Mouse (Mus musculus) CH12F3 (cell line): ENCODE measurements at regions not wholly inside any gene's neighbourhood (a gene's known extent, or its start where the extent isn't known, plus 50 kb on each side); places are given as distances from the start of the nearest gene placed in this dataset.

Experiments
- in situ Hi-C: fragments of 300-500 bp; cut with MboI; formaldehyde crosslinking; loops from 2 replicates; pipeline ENCODE4 v1.14.3; 2020; ENCODE audit warnings: low sequenced_read_pairs

DNA sequence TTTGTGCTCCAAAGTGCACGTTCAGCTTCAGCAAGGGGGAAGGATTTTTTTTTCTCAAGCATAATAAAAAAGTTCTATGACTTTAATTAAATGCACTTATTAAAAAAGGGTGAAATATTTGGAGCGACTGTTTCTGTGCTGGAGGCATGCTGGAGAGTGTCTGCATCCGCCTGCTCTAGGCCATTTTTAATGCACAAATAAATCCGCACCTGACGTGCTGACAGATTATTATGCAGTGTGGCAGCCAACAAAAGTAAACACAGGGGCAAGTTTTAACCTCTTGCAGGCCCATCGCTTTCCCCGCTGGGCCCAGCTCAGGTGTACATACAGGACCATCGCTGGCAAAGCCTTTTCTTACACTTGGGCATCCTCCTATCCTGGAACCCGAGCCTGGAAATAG, 340.1 kb downstream of the Sox9 start:
- in situ Hi-C loops: no loop called here

DNA sequence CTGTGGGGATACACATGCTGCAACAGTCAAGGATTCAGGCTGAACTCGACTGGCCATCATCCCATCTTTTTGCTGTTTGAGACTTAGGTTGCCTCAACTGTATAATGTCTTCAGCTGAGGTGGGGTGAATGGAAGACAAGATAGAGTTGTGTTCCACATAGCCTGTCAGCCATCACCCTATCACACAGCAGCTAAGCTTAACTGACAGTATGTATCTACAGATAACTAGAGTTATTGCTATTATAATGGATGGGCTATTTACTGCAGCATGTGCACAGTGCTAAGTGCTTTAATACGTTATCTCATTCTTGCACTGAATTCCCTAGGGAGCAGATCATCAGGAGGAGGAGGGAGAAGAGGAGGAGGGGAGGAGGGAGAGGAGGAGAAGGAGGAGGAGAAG, 340.9 kb downstream of the Sox9 start:
- in situ Hi-C loops: no loop called here

DNA sequence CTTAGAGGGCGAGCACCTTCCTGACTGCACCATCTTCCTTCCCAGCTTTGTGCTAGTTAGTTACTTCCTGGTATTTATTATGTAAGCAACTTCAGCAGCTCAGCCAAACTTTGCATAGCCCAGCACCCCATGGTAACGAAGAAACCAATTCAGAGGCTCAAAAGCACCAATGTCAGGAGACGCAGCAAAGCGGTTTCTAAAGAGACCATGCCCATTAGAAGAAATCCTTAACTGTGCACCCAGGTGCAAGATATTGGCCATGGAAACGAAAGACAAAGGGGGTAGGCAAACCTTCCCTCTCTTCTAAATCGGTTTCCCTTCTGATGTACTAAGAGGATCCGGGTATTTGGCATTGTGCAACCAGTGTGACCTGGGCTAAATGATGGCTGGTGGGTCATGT, 343.8 kb downstream of the Sox9 start:
- in situ Hi-C loops: no loop called here

DNA sequence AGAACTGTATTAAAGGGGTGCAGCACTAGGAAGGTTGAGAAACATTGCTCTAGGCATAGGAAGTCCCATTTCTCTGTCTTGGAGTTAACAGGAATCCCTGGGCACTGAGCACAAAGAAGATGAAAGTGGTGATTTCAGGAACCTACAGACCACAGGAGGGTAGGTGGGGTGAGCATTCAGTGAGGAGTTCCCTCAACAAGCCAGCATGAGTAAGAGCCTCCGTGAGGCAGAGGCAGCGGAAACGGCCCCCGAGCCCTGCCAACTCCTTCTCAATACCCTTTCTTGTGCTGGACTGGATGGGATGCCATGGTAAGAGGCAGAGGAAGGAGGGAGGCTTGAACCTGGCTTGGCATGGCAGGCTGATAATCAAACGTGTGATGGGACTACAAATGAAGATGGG, 347.2 kb downstream of the Sox9 start:
- in situ Hi-C loops: no loop called here

DNA sequence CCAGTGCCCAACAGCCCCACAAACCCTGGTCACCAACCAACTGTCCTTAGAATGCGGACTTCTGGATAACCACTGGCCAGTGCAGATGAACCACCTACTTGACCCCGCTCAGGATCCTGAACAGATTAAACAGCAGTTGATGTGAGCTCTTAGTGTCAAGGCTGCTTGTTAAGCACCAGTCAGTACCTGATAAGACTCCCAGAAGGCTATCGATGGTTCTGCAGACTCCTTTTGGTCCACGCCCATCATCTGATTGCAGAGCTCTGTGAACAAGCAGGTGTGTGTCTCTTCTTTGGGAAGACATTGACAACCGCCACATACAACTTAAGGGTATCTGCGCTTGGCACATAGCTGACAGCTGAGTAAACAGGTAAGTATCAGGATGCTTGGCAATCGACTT, 348.0 kb downstream of the Sox9 start:
- in situ Hi-C loops: no loop called here

DNA sequence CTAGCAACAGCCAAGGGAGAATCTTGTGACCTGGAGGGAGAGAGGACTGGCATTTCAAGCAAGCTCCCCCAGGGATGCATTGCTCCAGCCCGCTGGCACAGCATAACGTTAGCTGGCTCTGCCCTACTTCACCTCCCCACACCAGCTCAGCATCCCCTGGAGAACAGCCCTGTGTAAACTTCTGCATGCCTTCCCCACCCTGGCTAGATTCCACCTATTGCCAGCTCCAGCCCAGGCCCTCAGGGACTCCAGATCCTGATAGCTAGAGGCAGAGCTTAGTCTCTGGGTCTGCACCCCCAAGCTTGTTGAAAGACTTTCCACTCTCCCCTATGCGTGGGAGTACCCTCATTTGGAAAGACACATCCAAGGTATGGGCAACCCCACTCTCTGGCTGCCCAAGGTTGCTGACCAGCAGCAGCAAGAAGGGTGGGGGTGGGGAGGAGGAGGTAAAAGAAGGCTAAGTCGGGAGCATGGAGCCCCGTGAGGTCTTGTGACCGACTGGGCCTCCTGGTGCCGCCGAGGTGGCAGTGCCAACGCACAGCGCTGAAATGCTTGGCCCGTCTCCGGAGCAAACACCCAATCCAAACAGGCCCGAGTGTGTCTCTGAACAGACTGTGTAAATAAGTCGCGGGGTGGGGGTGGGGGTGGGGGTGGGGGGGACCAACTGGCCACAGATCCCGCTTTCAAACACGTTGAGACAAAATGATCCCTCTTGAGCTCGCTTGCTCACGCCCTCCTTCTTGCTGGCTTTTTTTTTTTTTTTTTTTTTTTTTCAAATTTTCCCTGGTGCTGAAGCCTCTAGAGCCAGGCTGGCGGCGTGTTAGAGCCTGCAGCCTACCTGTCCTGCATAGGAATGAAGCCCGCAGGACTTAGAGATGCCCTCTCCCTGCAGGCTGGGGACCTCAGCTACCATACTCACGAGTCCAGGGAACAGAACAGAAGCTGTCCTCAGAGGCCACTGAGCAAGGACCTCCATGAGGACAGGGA, 350.3 kb downstream of the Sox9 start:
- in situ Hi-C loops: no loop called here

DNA sequence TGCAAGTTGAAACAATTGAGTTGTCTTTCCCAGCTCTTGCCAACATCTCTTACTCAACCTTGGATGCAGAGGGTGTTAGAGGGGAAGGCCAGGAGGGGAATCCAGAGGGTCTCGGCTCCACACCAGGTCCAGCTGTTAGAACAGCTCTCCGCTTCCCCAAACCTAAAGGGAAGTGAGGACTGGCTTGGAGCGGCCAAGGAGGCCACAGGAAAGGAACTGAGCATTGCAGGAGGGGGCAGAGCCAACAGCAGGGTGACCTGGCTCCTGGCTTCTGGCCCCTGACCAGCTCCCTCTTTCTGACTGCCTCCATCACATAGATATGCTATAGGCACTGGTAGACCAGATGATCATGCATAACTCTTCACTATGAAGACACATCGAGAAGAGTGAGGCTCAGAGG, 351.4 kb downstream of the Sox9 start:
- in situ Hi-C loops: no loop called here

DNA sequence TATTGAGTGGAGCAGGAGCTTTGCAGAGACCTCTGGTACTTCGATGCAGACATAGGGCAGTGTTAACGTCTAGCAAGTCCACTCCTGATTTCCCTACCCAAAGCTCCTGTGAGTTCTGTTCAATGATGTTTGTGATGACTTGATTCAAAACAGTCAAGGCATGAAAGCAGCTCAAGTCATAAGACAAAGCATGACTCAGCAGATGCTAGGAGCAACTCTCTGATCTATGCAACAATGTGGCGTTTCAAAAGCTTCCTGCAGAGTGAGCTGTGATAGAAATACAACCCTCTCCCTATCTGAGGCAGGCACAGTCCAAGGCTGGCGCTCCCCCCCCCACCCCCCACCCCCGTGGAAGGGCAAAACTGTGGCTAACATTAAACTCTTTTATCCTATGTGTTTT, 353.2 kb downstream of the Sox9 start:
- in situ Hi-C loops: no loop called here

DNA sequence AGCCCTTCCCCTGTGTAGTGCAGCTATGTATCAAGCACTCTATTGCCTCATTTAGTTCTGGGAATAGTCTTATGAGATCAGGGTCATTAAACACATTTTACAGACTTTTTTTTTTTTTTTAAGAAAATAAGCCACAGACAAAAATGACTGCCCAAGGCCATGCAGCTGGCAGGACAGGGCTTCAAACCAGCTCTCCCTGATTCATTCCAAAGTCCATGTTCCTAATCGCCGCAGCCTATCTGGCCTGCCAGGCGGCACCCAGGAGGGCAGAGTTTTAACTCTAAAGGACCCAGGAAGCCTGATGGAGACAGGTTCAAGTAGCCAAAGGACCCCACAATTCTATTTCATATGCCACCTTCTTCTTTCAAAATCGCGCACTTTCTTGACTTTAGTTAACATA, 356.4 kb downstream of the Sox9 start:
- in situ Hi-C loops: no loop called here

DNA sequence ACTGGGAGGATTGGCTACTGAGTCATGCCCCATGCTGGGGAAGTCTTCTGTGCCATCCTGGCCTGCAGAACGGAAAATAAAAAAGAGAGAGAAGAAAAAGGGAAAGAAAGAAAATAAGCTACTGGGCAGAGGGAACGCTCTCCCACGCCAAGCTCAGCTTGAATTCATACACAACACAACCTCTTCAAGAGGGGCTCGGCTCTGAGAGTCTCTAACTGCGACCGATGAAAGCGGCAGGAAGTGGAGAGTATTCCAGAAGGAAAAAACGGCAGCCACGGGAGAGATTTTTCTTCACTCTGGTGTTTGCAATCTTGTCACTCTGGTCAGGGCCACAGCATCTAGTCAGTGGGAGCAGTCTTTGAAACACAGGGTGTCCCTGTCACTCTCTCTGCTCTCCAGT, 358.6 kb downstream of the Sox9 start:
- in situ Hi-C loops: no loop called here

DNA sequence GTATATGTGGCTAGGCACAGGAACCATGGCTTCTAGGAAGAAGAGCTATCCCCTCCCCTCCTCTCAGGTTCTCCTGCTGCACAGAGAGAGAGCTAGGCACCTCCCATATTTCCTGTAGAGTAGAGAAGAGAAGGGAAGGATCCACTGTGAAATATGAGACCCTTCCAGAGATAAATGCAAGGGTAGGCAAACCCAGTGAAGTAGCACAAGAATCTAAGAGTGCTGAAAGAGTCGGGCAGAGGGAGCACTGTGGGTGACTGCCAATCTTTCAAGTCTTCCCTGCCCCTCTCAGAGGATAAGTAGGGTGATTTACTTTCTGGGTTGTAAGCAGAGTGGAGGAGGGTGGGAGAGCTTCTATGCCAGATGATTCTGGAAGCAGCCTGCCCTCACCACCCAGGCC, 360.8 kb downstream of the Sox9 start:
- in situ Hi-C loops: no loop called here

DNA sequence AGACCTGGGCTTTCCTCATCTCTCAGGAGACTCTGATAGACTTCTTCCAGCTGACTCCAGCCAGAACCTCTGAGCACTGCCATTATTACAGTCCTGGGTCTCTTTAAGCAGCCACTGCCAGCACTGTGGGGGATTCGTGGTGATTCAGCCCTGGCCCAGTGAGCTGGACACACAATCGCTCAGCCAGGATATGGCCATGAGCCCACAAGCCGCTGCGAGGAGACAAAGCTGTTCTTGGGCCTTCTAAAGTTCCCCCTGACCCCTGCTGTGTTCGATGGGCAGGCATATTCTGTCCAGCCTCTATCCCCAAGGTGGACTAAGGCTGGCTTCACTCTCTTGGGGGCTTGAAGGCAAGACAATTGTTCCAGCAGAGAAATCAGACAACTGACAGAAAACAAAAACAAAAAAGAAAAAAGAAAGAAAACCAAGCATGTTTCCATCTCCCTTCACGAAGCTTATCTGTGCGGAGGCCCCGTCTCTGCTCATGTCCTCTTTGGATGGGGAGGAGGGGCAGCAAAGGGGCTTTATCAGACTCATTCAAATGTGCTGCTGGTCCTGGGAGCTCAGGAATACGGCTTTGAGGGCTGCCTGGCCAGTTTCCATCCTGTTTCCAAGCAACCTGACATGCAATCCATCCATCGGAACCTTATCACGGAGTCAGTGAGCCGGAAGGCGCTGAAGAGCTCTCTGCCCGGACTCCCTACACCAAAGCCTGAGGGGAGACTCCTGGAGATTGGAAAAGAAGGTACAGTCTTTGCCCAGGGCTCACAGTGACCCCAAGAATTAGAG, 362.0 kb downstream of the Sox9 start:
- in situ Hi-C loops: no loop called here

DNA sequence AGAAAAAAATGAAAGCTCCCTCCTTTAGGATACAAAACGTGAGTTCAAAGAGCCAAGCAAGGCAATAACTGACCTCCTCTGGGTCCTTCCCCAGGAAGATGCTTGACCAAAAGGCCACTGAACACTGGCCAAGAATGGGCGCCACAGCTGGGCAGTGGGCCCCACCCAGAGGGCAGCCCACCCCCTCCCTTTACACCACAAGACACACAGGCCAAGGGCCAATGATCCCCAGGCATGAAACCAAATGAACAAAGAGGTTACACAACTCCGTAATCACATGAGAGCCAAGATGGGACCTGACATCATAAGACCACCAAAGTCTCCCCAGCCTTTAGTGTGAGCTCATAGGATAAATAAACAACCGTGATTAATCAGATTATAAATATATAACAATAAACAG, 363.7 kb downstream of the Sox9 start:
- in situ Hi-C loops: no loop called here

DNA sequence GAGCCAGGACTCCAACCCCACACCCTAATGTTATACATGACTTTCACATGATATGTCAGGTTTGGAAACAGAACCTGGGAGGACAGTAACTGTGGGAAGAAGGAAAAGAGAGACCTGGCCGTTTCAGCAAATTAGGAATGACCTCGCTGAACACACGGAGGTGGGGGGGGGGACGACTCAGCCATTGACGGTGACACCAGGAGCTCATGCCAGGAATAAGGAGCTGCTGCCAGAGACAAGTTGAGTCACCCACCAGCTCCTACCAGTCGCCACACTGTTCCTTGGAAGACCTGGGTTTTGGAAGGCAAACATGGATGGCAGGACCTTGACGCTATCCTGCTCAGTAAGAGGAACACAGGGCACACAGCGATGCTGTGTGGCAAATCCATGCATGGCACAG, 364.7 kb downstream of the Sox9 start:
- in situ Hi-C loops: no loop called here

DNA sequence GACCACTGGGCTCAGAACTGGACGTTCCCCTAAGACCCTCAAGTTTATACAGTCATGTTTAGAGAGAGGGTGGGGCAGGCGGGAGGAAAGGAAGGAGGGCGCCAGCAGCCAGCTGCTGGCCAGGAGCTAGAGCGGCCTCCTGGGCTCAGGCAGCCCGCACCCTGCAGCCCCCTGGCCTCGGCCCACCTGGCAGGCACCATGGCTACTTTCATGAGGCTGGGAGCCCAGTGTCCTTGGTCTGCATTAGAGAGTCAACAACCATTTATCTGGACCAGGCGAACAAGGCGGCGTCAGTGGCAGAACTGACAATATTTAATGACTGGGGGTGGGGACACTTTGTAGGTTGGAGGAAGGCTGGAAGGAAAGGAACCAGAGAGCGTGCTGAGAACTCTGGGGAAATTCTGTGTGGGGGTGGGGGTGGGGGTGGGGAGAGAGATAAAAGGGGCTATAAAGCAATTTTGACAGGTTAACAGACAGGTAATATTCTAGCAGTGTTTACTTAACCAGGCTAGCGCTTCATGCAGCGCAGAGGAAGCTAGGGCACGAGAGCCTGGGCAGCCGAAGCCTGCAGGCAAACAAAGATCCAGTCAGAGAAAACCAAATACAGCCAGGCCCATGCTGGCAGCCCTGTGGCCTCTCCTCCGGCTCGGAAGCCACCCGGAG, 365.6 kb downstream of the Sox9 start:
- in situ Hi-C loops: no loop called here

DNA sequence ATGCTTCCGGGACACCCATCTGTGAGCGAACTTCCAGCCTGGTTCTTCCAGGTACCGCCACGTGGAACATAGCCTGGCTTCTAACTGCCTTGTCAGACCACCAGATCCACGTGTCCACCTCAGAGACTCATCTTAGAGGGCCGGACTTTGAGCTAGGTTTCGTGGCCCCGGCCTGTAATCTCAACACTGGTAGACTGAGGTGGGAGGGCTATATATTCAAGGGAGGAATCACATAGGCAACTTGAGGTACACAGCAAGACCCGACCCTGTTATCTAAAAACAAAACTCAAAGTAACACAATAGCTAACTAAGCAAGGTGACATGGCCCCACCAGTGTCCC, 366.1 kb downstream of the Sox9 start:
- in situ Hi-C loops: no loop called here

DNA sequence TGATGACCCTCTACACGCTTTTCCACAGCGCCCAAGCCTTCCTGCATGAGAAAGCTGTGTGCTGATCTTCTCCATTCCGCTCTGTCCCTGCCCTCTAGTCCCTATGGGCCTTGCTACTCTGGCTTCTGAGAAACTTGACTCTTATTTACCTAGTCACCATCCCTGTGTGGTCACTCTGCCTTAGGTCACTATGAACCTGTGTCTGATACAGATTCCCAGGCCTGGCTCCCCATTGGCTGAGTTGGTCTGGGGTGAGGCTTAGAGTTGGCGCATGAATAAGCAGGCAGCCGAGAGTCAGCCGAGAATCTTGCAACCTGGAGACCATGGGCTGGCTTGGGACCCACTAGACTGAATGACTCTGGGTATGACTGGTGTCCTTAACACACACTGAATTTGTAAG, 373.5 kb downstream of the Sox9 start:
- in situ Hi-C loops: loop anchor here (5.0 to 25.0 kb wide), 2 partner anchors 1493 to 1618 kb away; no protein-coding TSS in a partner anchor

DNA sequence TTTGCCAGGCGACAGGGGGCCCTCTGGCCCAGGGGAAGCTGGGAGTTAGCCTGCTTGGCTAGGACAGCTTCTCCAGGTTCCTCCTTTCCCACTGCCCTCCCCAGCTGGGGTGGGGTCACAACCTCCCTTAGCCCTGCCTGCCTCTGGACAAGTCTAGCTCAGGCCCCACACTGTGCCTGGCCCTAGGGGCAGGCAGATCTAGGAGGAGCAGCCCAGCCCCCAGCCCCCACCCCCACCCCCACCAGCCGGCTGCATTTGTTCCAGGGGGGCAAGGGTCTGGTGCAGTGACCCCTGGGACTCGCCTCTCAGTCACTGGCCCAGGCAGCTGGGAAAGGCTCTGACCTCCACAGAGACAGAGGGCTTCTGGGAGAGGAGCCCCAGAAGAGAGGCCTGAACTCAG, 381.9 kb downstream of the Sox9 start:
- in situ Hi-C loops: loop anchor here (25.0 kb wide), 1 partner anchor 1502 kb away; no protein-coding TSS in a partner anchor

DNA sequence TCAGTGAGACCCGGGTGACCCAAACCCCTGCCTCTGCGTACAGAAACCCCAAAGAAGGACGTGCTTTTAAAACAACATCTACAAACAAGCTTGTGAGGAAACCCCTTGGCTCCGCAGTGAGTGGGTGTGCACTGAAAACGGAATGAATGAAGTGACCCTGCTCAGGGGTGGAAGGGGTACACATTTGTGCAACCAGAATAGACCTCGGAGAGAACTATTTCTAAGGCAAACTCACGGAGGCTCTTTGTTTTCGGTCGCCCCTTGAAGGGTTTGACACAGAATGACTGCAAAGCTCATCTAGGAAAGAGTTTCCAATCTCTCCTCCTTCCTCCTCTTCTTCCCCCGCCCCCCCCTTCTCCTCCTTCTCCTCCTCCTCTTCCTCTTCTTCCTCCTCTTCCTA, 382.5 kb downstream of the Sox9 start:
- in situ Hi-C loops: loop anchor here (25.0 kb wide), 1 partner anchor 1502 kb away; no protein-coding TSS in a partner anchor

DNA sequence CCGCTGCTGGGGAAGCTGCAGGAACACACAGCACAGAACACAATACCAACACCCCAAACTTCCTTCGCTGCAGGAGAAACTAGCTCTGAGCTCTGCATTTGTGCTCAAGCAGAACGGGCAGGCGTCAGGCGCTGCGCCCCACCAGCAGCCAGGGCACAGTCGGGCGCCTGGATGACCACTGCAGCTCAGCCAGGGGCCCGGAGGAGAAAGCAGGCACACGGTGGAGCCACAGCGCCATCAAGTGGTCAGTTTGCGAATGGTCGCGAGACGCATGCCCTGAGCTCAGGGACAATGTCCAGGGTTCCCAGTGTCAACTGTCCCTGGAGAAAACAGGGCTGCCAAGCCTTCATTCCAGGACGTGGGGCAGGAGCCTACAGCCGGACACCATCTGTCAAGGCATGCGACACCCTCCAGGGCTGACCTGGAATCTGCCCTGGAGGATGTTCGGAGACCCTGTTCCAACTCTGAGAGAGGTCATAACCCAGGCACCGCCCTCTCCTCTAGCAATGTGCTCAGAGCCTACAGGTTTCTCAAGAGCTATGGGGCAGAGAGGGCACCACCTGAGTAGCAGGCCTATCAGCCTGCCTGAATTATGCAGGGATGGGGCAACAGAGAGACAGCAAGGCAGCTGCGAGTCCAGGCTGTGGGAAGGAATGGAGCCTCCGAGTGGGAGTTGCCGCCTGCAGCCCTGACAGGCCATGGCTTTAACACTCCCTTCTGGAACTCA, 383.2 kb downstream of the Sox9 start:
- in situ Hi-C loops: loop anchor here (25.0 kb wide), 1 partner anchor 1503 kb away; no protein-coding TSS in a partner anchor

DNA sequence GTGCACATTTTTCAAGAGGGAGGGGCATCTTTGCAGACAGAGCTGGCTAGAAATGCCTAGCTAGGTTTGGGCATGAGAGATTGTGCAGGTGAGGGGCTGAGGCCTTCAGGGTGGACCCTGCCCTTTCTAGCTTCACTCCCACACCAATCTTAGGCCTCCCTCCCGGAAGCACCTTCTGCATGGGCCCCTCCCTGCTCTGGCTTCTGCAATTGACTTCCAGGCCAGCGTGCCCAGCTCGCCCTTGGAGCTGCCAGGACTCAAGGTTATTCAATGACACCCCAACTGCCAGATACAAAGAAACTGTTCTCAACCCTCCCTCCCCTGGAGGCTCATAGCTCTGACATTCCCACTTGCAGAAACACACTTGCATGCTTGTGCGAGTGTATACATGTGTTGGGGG, 384.5 kb downstream of the Sox9 start:
- in situ Hi-C loops: loop anchor here (25.0 kb wide), 1 partner anchor 1504 kb away; no protein-coding TSS in a partner anchor
